Mouse (Mus musculus): Measurements from ENCODE around the gene Zbtb5. TPM values are rescaled to one million over a fixed set of nuclear protein-coding genes. Genes with fewer than 3 reads are reported as not detected.
"Not testable (repeated sequence)": the region's sequence is repeated elsewhere in the genome, so short reads cannot be mapped to it uniquely, and the experiment has no call there.

Gene Zbtb5
- polyA plus RNA-seq, 1 experiment from 2014 or later = 10.3 TPM

GRCm38 (mm10) chr4:44998071-44998470, 14.1 kb downstream of the Zbtb5 start:
- Histone ChIP-seq H3K9ac (replicated peaks; ENCODE audit: low read depth) (no peak overlapping the region), H3K36me3 (ENCODE audit: insufficient read depth, low read length) (peaks cover 12% of the 10 kb centered on the region; the same call in 1 of the 2 replicates), H3K27ac (ENCODE audit: low read length) (no peak overlapping the region), H3K9me3 (ENCODE audit: low read length) (no peaks in the 10 kb centered on the region), H3K27me3 (replicated peaks; ENCODE audit: insufficient read depth, low read length) (no peaks in the 10 kb centered on the region), H3K4me3 (ENCODE audit: low read depth, low read length) (no peak overlapping the region), H3K4me2 (replicated peaks; ENCODE audit: low read depth, low read length) (no peak overlapping the region), H3K4me1 (ENCODE audit: insufficient read depth, low read depth, low read length) (no peaks in the 10 kb centered on the region)
- TF ChIP-seq EP300 (IDR thresholded peaks at IDR 0.05) = no peak
- TF ChIP-seq CTCF (IDR thresholded peaks at IDR 0.05) = no peak
- 63% methylated on average over 3 of the region's 3 CpGs for WGBS
- DNase-seq (ENCODE audit: low spot score) (no peak), ATAC-seq (no peak)

- Histone ChIP-seq H3K4me2 (replicated peaks; ENCODE audit: low read depth, low read length) (no peak overlapping the region), H3K36me3 (ENCODE audit: insufficient read depth, low read length) (peaks cover 12% of the 10 kb centered on the region; the same call in 1 of the 2 replicates), H3K4me3 (ENCODE audit: low read depth, low read length) (no peak overlapping the region), H3K9ac (replicated peaks; ENCODE audit: low read depth) (no peak overlapping the region), H3K9me3 (ENCODE audit: low read length) (no peaks in the 10 kb centered on the region), H3K4me1 (ENCODE audit: insufficient read depth, low read depth, low read length) (no peaks in the 10 kb centered on the region), H3K27ac (ENCODE audit: low read length) (no peak overlapping the region), H3K27me3 (replicated peaks; ENCODE audit: insufficient read depth, low read length) (no peaks in the 10 kb centered on the region)
- WGBS = 82% methylated on average over 18 of the region's 18 CpGs
- DNase-seq (ENCODE audit: low spot score) = no peak
- ATAC-seq = no peak
- TF ChIP-seq EP300 (IDR thresholded peaks at IDR 0.05) = no peak
- no peak for TF ChIP-seq CTCF (IDR thresholded peaks at IDR 0.05)
Measured at GRCm38 (mm10) chr4:44994776-44995175, 17.4 kb downstream of the Zbtb5 start.

- no peak for ATAC-seq
- H3K36me3 ChIP-seq (ENCODE audit: insufficient read depth, low read length) = peaks cover 12% of the 10 kb centered on the region; the same call in 1 of the 2 replicates
- no peak overlapping the region for H3K4me3 ChIP-seq (ENCODE audit: low read depth, low read length)
- 90% methylated on average over 9 of the region's 9 CpGs for WGBS
- no peaks in the 10 kb centered on the region for H3K4me1 ChIP-seq (ENCODE audit: insufficient read depth, low read depth, low read length)
- H3K27me3 ChIP-seq (replicated peaks; ENCODE audit: insufficient read depth, low read length) = no peaks in the 10 kb centered on the region
- no peak for TF ChIP-seq EP300 (IDR thresholded peaks at IDR 0.05)
- no peak for TF ChIP-seq CTCF (IDR thresholded peaks at IDR 0.05)
- H3K4me2 ChIP-seq (replicated peaks; ENCODE audit: low read depth, low read length) = no peak overlapping the region
- no peak overlapping the region for H3K27ac ChIP-seq (ENCODE audit: low read length)
- no peaks in the 10 kb centered on the region for H3K9me3 ChIP-seq (ENCODE audit: low read length)
- no peak overlapping the region for H3K9ac ChIP-seq (replicated peaks; ENCODE audit: low read depth)
- no peak for DNase-seq (ENCODE audit: low spot score)
Measured at GRCm38 (mm10) chr4:44993847-44994246, 18.4 kb downstream of the Zbtb5 start.

- H3K27ac ChIP-seq (ENCODE audit: low read length); H3K9me3 ChIP-seq (ENCODE audit: low read length); H3K4me1 ChIP-seq (ENCODE audit: insufficient read depth, low read depth, low read length); H3K4me2 ChIP-seq (replicated peaks; ENCODE audit: low read depth, low read length); H3K27me3 ChIP-seq (replicated peaks; ENCODE audit: insufficient read depth, low read length); DNase-seq (ENCODE audit: low spot score); H3K4me3 ChIP-seq (ENCODE audit: low read depth, low read length); H3K9ac ChIP-seq (replicated peaks; ENCODE audit: low read depth): not testable (repeated sequence)
- ATAC-seq = peak; percentile 52; the same call in 1 of the 2 replicates
- 46% methylated on average over 13 of the region's 14 CpGs for WGBS
- peaks cover 12% of the 10 kb centered on the region; the same call in 1 of the 2 replicates for H3K36me3 ChIP-seq (ENCODE audit: insufficient read depth, low read length)
Measured at GRCm38 (mm10) chr4:44993179-44993578, 19.0 kb downstream of the Zbtb5 start.

GRCm38 (mm10) chr4:44992330-44992729, 19.9 kb downstream of the Zbtb5 start:
- H3K9me3 ChIP-seq (ENCODE audit: low read length); H3K9ac ChIP-seq (replicated peaks; ENCODE audit: low read depth); H3K27ac ChIP-seq (ENCODE audit: low read length); H3K4me3 ChIP-seq (ENCODE audit: low read depth, low read length); H3K4me1 ChIP-seq (ENCODE audit: insufficient read depth, low read depth, low read length); ATAC-seq; H3K27me3 ChIP-seq (replicated peaks; ENCODE audit: insufficient read depth, low read length); DNase-seq (ENCODE audit: low spot score); H3K4me2 ChIP-seq (replicated peaks; ENCODE audit: low read depth, low read length): not testable (repeated sequence)
- H3K36me3 ChIP-seq (ENCODE audit: insufficient read depth, low read length) = peaks cover 15% of the 10 kb centered on the region; the same call in 1 of the 2 replicates
- WGBS = 91% methylated on average over 11 of the region's 11 CpGs

- TF ChIP-seq EP300 (IDR thresholded peaks at IDR 0.05) (no peak), CTCF (IDR thresholded peaks at IDR 0.05) (no peak)
- Histone ChIP-seq H3K27me3 (replicated peaks; ENCODE audit: insufficient read depth, low read length) (no peaks in the 10 kb centered on the region), H3K4me1 (ENCODE audit: insufficient read depth, low read depth, low read length) (no peaks in the 10 kb centered on the region), H3K4me3 (ENCODE audit: low read depth, low read length) (no peak overlapping the region), H3K4me2 (replicated peaks; ENCODE audit: low read depth, low read length) (no peak overlapping the region), H3K36me3 (ENCODE audit: insufficient read depth, low read length) (peaks cover 17% of the 10 kb centered on the region; the same call in 1 of the 2 replicates), H3K9me3 (ENCODE audit: low read length) (no peaks in the 10 kb centered on the region), H3K27ac (ENCODE audit: low read length) (no peak overlapping the region), H3K9ac (replicated peaks; ENCODE audit: low read depth) (no peak overlapping the region)
- DNase-seq (ENCODE audit: low spot score) = no peak
- WGBS = 93% methylated on average over 5 of the region's 5 CpGs
- no peak for ATAC-seq
Measured at GRCm38 (mm10) chr4:44990560-44990959, 21.7 kb downstream of the Zbtb5 start.

Data from lung, postnatal 0 days (tissue).